Mouse (Mus musculus) liver, adult 2 months (tissue): ENCODE results near the gene Vps50.

Experiments
- CTCF ChIP-seq: fragments of 200-500 bp; IDR thresholded peaks from 2 replicates; pipeline ENCODE4 v1.5.1; 2011; ENCODE audit warnings: low read depth, low read length, control low read depth
- POLR2A ChIP-seq: fragments of 200-500 bp; IDR thresholded peaks from 2 replicates; pipeline ENCODE4 v1.6.1; 2011; ENCODE audit warnings: low read length, control low read depth; ENCODE audit not compliant: insufficient read depth; ENCODE audit errors: extremely low read depth

DNA sequence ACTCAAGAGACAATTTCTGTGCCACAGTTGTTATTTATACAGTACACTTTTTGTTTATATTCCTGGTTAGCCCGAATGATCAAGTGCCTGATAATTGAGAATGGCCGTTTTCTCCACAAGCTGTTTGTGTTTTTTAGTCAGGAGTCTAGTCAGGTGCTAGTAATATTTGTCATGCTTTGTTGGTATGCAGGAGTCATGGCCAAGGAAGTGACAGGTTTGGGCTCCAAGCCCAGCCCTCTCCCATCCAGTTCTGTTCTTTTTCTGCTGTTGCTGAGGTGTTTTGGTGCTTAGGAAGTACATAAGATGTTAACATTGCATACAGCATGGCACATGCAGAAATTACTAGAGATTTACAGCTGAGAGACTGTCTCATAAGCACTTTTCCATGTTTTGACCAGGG is 41.3 kb downstream of the Vps50 start:
- TF ChIP-seq POLR2A = no peak
- TF ChIP-seq CTCF = no peak
